Mouse (Mus musculus) common myeloid progenitor, adult 5-6 weeks (primary cell): ENCODE measurements around the gene Chaf1a. TPM values are rescaled to one million over a fixed set of nuclear protein-coding genes. Genes with fewer than 3 reads are reported as not detected.

Source experiments
- ATAC-seq: replicated peaks from 2 replicates; pipeline ENCODE4 v1.8.0; 2016; ENCODE audit warnings: low read depth, mild to moderate bottlenecking, moderate TSS enrichment, inconsistent platforms; ENCODE audit not compliant: poor library complexity, severe bottlenecking
- total RNA-seq: library from RNA; stranded (forward); fragments of 200-1000, 187-1606 nt; gene quantifications from 2 replicates; pipeline ENCODE4 v1.2.3, GENCODE M21; 2017

Gene Chaf1a
- total RNA-seq, 1 experiment from 2014 or later, result 35.6 TPM

GRCm38 (mm10) chr17:56018347-56019131 is 21.7 kb upstream of the Chaf1a start:
- peak; percentile 33; the same call in 1 of the 2 replicates for ATAC-seq

DNA sequence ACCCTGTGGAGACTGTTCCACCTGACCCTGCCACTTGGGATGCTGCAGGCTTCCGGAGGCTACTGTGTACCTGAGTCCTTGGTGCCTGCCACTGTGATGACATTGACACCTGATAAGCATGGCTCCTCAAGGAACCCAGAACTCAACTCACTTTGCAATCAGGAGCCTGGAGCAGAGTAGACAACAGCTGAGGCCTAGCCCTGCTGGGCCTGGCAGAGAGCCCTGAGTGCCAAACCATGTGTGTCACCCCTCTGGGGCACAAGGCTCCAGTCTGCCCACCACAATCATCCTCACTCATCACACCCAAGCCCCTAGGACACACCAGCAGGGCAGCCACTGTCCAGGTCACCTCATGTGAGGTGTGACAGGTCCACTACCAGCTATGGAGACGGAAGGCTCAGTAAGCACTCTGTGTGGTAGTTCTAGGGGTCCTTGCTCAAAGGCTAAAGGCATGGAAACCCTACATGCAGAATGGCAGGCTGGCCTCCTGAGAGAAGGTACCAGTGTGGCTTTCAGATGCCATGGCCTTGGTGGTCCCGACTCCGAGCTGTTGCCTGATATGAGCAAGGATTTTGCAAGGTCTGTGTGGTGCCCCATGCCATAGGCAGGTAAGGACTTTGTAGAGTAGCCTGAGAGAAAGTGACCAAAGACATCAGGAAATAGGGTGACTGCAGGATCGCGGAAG is 19.7 kb upstream of the Chaf1a start:
- ATAC-seq, result no peak

DNA sequence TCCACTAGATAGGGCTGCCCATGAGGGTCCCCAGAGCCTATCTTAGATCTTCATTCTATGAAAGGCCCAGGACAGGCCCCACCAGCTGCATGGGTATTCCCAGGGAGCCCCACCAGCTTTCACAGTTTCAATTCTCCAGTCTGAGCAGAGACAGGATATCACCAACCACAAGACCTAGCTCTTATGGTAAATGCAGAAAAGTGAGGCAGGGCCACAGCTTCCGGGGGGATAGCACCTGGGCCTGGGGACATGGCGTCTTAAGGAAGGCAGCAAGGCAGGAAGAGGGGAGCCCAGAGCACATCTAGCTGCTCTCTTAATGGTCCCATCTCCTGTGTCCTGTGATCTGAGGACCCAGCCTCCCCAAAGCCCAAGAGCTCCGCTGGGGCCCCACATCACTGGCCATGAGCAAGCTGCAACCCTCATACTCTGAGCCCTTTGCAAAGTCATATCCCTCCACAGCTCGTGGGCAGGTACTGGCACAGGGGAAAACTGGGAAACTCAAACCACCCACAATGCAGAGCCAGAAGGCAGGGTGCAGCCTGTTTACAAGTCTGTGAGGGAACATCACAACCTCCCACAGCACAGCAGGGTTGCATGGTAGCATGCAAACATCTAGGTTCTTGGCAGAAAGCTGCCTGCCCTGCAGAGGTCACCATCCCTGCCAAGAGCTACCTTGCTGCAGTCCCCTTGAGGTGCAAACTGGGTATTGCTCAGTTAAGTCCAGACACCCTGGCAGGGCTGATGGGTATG is 18.9 kb upstream of the Chaf1a start:
- peak; percentile 52 for ATAC-seq

DNA sequence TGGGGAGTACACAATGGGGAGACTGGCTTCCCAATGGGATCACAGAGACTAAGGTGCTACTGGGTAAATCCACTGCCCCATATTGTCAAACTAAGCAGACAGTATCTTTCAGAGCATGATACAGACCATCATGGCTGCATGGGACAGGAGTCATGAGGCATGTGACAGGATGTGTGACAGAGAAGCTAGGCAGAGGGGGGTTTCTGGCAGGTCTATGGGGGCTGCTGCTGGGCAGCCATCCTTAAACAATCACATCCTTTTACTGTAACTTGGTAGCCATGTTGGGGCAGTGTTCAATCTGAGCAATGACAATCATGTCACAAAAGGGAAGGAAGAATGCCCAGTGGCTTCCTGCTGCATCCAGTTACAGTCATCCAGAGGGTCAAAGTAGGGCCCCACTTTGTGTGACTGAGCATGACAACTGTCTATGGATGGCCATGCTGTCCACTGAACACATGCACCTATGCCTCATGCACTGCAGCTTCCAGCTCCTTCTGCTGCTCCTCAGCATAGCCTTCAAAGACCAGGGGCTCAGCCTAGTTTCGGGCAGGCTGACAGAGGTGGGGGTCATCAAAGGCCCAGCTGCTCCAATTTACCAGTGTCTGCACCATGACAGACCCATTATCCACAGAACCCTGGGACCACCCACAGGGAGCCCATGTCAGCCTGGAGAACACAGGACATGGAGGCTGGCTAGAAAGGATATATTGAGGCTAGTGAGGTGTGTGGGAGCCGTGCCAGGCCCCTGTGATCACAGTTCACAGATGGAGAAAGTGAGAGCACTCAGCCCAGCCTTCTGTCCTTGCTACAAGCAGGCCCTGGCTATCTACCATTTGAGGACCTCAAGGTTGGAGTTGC is 17.9 kb upstream of the Chaf1a start:
- no peak for ATAC-seq

GRCm38 (mm10) chr17:56022989-56023290 is 17.3 kb upstream of the Chaf1a start:
- no peak for ATAC-seq

- peak; percentile 55 for ATAC-seq
Measured at GRCm38 (mm10) chr17:56023386-56023785, 16.9 kb upstream of the Chaf1a start.

DNA sequence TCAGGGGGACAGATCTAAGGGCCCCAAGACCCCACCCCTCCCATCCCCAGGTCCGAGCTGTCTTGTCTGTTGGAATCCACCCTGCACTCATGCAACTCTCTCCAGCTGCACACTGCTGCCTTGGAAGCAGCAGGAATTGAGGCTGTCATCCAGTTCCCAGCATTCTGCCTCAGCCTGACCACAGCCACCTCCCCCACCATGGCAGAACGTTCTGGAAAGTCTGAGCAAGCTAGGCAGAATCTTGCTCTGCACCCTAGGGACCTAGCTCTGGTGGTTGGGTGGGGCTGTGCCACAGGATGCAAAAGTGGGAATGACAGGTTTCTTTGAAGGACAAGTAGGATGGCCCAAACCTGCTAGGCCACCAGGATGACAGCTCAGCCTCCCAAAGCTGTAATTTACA is 15.8 kb upstream of the Chaf1a start:
- ATAC-seq, result no peak

- no peak for ATAC-seq
Measured at GRCm38 (mm10) chr17:56024931-56025330, 15.3 kb upstream of the Chaf1a start.

- no peak for ATAC-seq
Measured at GRCm38 (mm10) chr17:56026303-56026702, 13.9 kb upstream of the Chaf1a start.

GRCm38 (mm10) chr17:56026881-56027280 is 13.4 kb upstream of the Chaf1a start:
- ATAC-seq, result no peak

GRCm38 (mm10) chr17:56027801-56028441 is 12.3 kb upstream of the Chaf1a start:
- no peak for ATAC-seq

DNA sequence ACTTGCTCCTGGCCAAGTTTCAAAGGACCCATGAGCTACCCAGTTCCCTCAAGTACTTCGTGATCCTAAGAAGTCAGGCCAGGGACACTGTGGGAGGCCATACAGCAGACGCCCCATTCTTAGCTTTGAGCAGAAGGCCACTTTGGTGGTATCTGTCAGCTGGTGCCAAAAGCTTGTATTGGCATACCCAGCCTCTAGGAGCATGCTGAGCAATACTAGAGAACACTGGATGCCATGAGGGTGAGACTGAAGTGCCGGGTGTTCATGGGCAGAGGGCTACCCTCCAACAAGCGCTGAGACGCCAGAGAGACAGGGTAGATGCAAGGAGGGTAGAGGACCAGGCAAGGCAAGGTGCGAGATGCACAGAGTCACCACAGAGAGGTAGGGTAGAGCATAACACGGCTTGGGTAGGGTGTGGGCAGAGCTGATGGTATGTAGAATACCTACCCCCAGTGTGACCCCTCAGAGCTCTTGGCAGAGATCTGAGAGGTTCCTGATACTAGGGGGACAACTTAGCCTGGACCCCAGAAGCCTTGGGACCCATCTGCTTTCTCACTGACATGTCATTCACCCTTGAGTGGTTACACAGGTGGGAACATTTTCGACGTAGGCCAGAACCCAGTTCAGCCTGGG is 9.9 kb upstream of the Chaf1a start:
- ATAC-seq, result no peak

- peak; percentile 88 for ATAC-seq
Measured at GRCm38 (mm10) chr17:56030919-56031318, 9.3 kb upstream of the Chaf1a start.

DNA sequence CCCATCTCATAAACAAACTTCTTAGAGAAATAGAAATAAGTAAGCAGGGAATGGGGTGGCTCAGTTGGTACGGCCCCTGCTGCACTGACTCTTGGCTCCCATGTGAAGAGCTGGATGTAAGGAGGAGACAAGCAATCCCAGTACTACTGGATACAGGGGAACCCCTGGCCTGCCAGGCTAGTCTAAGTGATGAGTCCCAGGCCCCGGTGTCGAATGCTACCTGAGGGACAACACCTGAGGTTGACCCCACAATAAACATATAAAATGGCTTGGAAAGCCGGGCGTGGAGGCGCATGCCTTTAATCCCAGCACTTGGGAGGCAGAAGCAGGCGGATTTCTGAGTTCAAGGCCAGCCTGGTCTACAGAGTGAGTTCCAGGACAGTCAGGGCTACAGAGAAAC is 8.8 kb upstream of the Chaf1a start:
- no peak for ATAC-seq

- ATAC-seq, result no peak
Measured at GRCm38 (mm10) chr17:56032127-56032733, 8.0 kb upstream of the Chaf1a start.

GRCm38 (mm10) chr17:56032831-56033230 is 7.4 kb upstream of the Chaf1a start:
- ATAC-seq, result peak; percentile 19; the same call in 1 of the 2 replicates

DNA sequence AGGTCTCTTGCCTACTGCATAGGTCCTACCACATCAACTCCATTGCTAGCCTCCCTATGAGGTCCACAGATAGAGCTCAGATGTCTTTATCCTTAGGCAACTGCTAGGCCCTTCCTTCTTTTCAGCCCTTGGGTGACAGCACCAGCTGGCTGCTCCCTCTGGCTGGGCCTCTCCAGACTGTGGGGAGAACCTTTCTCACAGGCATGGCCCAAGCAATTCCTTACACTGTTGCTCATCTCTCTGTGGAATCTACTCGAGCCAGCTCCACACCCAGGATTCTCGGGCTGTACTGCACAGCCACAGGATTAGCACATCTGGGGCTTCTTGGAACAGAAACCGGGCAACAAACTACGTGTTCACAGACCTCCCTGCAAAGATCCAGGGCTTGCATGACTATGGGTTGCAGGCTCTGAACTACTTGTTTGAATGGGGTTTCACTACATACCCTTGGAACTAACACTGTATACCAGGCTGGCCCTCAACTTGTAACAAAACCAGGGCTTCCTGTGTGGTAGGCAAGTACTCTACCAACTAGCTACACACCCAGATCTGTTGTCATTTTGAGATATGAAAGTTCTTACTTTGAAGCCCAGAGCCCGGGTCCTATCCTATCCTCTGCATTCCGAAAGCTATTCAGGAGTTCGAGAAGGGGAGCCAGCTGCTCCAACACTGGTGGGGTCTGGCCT is 6.1 kb upstream of the Chaf1a start:
- no peak for ATAC-seq

DNA sequence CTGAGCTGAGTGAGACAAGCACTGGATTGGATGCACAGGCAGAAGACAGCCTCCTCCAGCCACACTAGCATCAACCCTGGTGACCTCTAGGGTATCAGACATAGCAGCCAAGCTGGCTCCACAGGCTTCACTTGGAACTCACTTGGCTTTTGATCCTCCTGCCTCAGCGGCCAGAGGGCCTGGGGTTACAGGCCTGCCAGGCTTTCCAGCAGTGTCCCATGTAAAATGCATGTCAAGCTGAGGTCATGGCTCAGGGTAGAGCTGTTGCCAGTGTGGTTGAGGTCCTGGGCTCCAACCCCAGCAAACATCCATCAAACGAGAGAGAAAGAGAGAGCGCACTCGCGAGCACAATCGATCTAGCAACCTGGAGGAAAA is 5.5 kb upstream of the Chaf1a start:
- ATAC-seq, result no peak
